In the genomic region with DNA sequence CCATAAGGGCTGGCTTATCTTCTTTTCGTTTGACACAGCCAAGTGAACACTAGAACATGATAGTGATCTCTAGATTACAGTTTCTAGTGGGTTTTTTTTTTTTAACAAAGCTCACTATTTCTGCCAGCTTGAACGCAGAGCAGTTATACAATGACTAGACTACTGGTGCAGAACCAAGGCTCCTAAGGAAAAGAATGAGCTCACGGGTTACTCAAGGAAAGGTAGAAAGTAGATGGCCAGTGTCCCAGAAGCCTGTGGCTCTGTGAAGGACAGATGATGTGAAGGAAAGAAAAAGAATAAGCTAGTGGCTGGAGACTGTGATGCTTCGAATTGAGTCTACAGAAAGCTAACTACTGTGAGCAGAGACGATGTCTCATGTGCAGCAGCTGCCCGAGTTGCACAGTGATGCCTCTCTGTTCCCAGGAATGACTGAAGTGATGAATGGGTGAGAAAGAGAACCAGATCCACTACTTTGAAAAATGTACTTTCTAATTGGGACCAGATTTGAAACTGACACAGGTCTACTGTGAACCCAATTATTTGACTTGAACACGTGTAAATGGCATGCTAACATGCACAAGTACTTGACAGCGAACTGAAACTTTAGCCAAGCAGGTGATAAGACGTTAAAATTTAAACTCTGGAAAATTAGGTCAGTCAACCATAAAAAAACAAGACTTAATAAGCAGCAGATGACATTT, we compare ENCODE assay signal across 21 mouse cellular contexts.
DNase-seq lines count a peak whose midpoint lies in the region; ATAC-seq lines count a peak whose summit lies in the region.
"Had no signal": no experiment of that assay in that cellular context is flagged by ENCODE, and none has a peak within 500 bp of the region (broad histone marks: within the 10 kb centered on the region; RNA-seq: fewer than 3 reads in every experiment).

No protein-coding gene starts in this region.

- H3K9me3 ChIP-seq in embryonic facial prominence, embryonic 14.5 days (ENCODE audit: control insufficient read depth, low read length) = no peaks in the 10 kb centered on the region
- H3K9me3 ChIP-seq: forebrain, embryonic 12.5 days; heart, embryonic 15.5 days; limb, embryonic 15.5 days; midbrain, embryonic 10.5 days had no signal

- WGBS in embryonic facial prominence, embryonic 14.5 days = 44% methylated on average over 9 of the region's 9 CpGs

- H3K9ac ChIP-seq in embryonic facial prominence, embryonic 14.5 days (ENCODE audit: low read depth, low read length) = no peak overlapping the region
- H3K9ac ChIP-seq: forebrain, embryonic 12.5 days; heart, embryonic 15.5 days; limb, embryonic 15.5 days had no signal

- no peak overlapping the region for H3K4me2 ChIP-seq in embryonic facial prominence, embryonic 14.5 days (ENCODE audit: low read depth, low read length)
- H3K4me2 ChIP-seq: forebrain, embryonic 12.5 days; heart, embryonic 15.5 days; limb, embryonic 15.5 days had no signal

- intact Hi-C loops in heart, postnatal 14 days (cut with DNase I) = no loop called here

- peak; percentile 45 for DNase-seq in embryo, embryonic 10.5 days (ENCODE audit: low spot score)
- no peak for DNase-seq in embryo, embryonic 9.5 days (ENCODE audit: extremely low spot score)
- peak; percentile 39 for DNase-seq in kidney, adult 9 months
- DNase-seq in kidney, adult 18-20 months = no peak
- peak; percentile 63 for DNase-seq in embryonic facial prominence, embryonic 14.5 days (ENCODE audit: low spot score)
- DNase-seq in mesoderm, embryonic 11.5 days (ENCODE audit: low read depth, low spot score) = peak; percentile 34
- DNase-seq in right cerebral cortex, postnatal 36 days (ENCODE audit: low spot score in 2 of 2) = no peak
- DNase-seq in heart, postnatal 14 days = no peak
- DNase-seq: adrenal gland, postnatal 36 days; cerebellum, postnatal 36 days; gastrocnemius, postnatal 25 days; heart, adult 2 months; lung, postnatal 36 days; thymus, postnatal 36 days had no signal

- no peak for ATAC-seq in embryonic facial prominence, embryonic 14.5 days (ENCODE audit: low read depth)
- ATAC-seq: CD4-positive, CD25-positive, alpha-beta regulatory T cell, adult 4 months; hindbrain, embryonic 16.5 days; intestine, postnatal 0 days had no signal

- no peaks in the 10 kb centered on the region for H3K36me3 ChIP-seq in embryonic facial prominence, embryonic 14.5 days (ENCODE audit: control insufficient read depth, insufficient read depth, low read length)
- H3K36me3 ChIP-seq: forebrain, embryonic 12.5 days; heart, embryonic 15.5 days; limb, embryonic 15.5 days; midbrain, embryonic 10.5 days had no signal

- no peak overlapping the region for H3K4me3 ChIP-seq in embryonic facial prominence, embryonic 14.5 days (ENCODE audit: low read depth, low read length)
- H3K4me3 ChIP-seq: forebrain, embryonic 12.5 days; heart, adult 2 months; heart, embryonic 15.5 days; limb, embryonic 15.5 days; midbrain, embryonic 10.5 days had no signal

- no peaks in the 10 kb centered on the region for H3K27me3 ChIP-seq in embryonic facial prominence, embryonic 14.5 days (replicated peaks; ENCODE audit: control insufficient read depth, insufficient read depth, low read length)
- H3K27me3 ChIP-seq: forebrain, embryonic 12.5 days; heart, embryonic 15.5 days; limb, embryonic 15.5 days had no signal

- no peak overlapping the region for H3K27ac ChIP-seq in embryonic facial prominence, embryonic 14.5 days (replicated peaks; ENCODE audit: low read depth, low read length)
- H3K27ac ChIP-seq: forebrain, embryonic 12.5 days; heart, adult 2 months; heart, embryonic 15.5 days; limb, embryonic 15.5 days; midbrain, embryonic 10.5 days had no signal

- H3K4me1 ChIP-seq in embryonic facial prominence, embryonic 14.5 days (ENCODE audit: control insufficient read depth, insufficient read depth, low read length) = no peaks in the 10 kb centered on the region; the same call in 1 of the 2 replicates
- H3K4me1 ChIP-seq: forebrain, embryonic 12.5 days; heart, embryonic 15.5 days; limb, embryonic 15.5 days; midbrain, embryonic 10.5 days had no signal

Comparison
In these comparisons a context has a peak if more than half of its experiments do, and no peak if none do; other contexts are left out.
1. DNase-seq: peak in embryo, embryonic 10.5 days (single experiment), kidney, adult 9 months (single experiment), embryonic facial prominence, embryonic 14.5 days (single experiment) and mesoderm, embryonic 11.5 days (single experiment); none in embryo, embryonic 9.5 days (single experiment), kidney, adult 18-20 months (single experiment), right cerebral cortex, postnatal 36 days (0 of 2) and heart, postnatal 14 days (0 of 2).